Mouse (Mus musculus) stomach, embryonic 15.5 days (tissue): ENCODE results near the gene Elobl. TPM values are rescaled to one million over a fixed set of nuclear protein-coding genes. Genes with fewer than 3 reads are reported as not detected.

ENCODE experiments used
- ATAC-seq: fragments of 200-750 bp; cut with Nextera tagmentation; 2 replicates; pipeline ENCODE4 v1.8.0; 2017; ENCODE audit warnings: low read depth, moderate number of reproducible peaks, moderate TSS enrichment; ENCODE audit not compliant: insufficient read depth, low FRiP score
- H3K27ac ChIP-seq: fragments of 300-500 bp; sonication (generic); 2 replicates; pipeline ENCODE4 v1.5.1; 2015; ENCODE audit warnings: mild to moderate bottlenecking, inconsistent platforms
- H3K27me3 ChIP-seq: fragments of 300-500 bp; sonication (generic); replicated peaks from 2 replicates; pipeline ENCODE4 v1.6.1; 2015; ENCODE audit warnings: inconsistent platforms
- H3K36me3 ChIP-seq: fragments of 300-500 bp; sonication (generic); 2 replicates; pipeline ENCODE4 v1.6.1; 2015; ENCODE audit warnings: inconsistent platforms
- H3K4me1 ChIP-seq: fragments of 300-500 bp; sonication (generic); 2 replicates; pipeline ENCODE4 v1.6.1; 2015; ENCODE audit warnings: inconsistent platforms
- H3K4me2 ChIP-seq: fragments of 300-500 bp; sonication (generic); 2 replicates; pipeline ENCODE4 v1.6.1; 2015; ENCODE audit warnings: mild to moderate bottlenecking, inconsistent platforms
- H3K4me3 ChIP-seq: fragments of 300-500 bp; sonication (generic); replicated peaks from 2 replicates; pipeline ENCODE4 v1.5.1; 2015; ENCODE audit warnings: inconsistent platforms
- H3K9ac ChIP-seq: fragments of 300-500 bp; sonication (generic); 2 replicates; pipeline ENCODE4 v1.6.1; 2015; ENCODE audit warnings: inconsistent platforms
- H3K9me3 ChIP-seq: fragments of 300-500 bp; sonication (generic); 2 replicates; pipeline ENCODE4 v1.6.1; 2016; ENCODE audit warnings: inconsistent platforms
- WGBS: fragments of 180-500 bp; shearing (Covaris S2); methylation state at CpG from one replicate; pipeline ENCODE4 v1.1.7; 2015; 5-methylcytosine and 5-hydroxymethylcytosine counted together
- polyA plus RNA-seq: library from polyadenylated mRNA; unstranded; fragments of >200 nt; fragmentation: Nextera tagmentation; extraction: Ambion mirVana; gene quantifications from 2 replicates; pipeline ENCODE4 v1.2.1, GENCODE M21; 2015

The Elobl gene
- polyA plus RNA-seq, 1 experiment from 2014 or later = not detected

DNA sequence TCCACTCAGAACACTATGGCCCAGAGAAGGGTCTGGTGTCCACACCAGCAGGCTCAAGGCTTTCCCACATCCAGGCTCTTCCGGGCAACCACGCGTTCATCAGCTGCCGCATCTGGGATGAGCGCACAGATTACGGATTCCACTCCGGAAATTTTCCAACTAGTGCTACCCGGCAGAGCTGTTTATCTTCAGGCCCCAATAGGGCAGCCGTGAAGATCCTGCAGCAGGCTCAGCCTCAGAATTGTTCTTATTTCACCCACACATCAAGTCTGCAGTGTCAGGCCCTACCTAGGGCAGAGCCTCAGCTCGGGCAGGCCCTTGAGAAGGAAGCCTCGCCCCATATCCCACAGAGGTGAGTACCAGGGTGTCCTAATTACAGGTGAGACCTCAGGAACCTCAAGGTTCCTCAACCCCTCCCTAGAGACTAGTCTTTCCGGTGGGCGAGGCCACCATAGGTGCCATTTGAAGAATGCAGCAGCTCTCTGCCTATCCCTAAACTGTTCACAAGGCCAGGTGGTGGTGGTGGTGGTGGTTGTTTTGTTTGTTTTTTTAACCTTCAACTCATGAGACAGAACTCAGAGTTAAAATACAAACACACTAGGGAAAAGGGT lies 16.0 kb downstream of the Elobl start:
- Histone ChIP-seq H3K4me3 (no peak overlapping the region), H3K4me2 (no peak overlapping the region), H3K4me1 (0 out of 2 replicates have a peak, but pooled peaks cover 7% of the 10 kb centered on the region), H3K36me3 (0 out of 2 replicates have a peak, but pooled peaks cover 3% of the 10 kb centered on the region), H3K27me3 (no peaks in the 10 kb centered on the region), H3K27ac (no peak overlapping the region), H3K9ac (no peak overlapping the region), H3K9me3 (no peaks in the 10 kb centered on the region)
- no peak for ATAC-seq
- WGBS = 82% methylated on average over 13 of the region's 13 CpGs

DNA sequence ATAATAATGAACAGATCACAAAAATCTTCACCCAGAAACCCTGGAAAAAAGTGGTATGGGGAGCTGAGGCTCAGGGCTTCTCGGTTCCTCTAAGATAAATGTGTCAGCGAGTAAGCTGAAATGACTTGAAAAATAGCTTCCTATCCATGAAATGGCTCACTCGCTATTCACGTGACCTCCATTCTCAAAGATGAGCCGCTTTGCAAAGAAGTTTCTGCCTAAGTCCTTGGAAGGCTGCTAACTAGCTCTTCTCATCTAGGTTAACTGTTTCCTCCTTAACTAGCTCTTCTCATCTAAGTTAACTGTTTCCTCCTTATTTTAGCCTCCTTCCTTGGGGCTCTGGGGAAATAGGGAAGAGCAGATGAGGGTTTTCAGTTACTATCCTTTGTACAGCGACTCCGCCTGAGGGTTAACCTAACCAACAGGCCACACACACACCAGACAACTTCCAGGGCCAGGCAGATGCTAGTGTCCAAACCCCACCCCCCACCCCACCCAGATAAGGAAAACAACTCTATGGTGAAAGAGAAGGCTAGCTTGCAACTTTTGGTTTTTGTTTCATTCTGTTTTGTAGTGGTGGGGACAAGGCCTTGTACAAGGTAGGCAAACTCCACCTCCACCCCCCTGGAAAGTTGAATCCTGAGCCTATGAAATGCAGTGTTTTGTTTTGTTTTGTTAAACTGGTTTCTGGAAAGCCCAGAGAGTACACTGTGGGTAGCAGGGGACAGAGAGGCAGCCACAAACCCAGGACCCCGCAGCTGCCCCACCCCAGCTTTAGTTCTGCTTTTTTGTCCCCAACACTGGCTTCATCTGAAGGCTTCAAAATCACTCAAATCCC lies 16.7 kb downstream of the Elobl start:
- no peaks in the 10 kb centered on the region for H3K9me3 ChIP-seq
- no peaks in the 10 kb centered on the region for H3K27me3 ChIP-seq
- H3K4me3 ChIP-seq = no peak overlapping the region
- 80% methylated on average over 8 of the region's 8 CpGs for WGBS
- H3K4me2 ChIP-seq = no peak overlapping the region
- H3K9ac ChIP-seq = no peak overlapping the region
- no peak overlapping the region for H3K27ac ChIP-seq
- 0 out of 2 replicates have a peak, but pooled peaks cover 3% of the 10 kb centered on the region for H3K4me1 ChIP-seq
- H3K36me3 ChIP-seq = peaks cover 9% of the 10 kb centered on the region; the same call in 1 of the 2 replicates
- ATAC-seq = no peak

DNA sequence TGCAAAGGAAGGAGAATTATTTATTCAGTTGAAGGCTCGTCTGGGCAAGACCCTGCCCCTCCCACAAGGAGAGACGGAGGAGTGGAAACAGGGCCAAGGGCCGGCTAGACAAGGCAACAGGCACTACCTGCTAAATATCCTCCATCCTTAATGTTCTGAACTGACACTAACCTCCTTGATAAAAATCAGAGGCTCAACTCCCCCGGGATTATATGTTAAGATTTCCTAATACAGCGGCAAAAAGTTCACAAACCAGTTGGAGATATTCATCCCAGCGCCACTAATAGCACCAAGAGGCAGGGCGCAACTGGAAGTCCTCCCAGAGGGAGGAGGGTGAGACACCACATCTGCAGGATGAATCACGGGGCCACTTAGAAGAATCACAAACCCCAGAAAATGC lies 17.8 kb downstream of the Elobl start:
- H3K4me1 ChIP-seq = 0 out of 2 replicates have a peak, but pooled peaks cover 3% of the 10 kb centered on the region
- no peak overlapping the region for H3K27ac ChIP-seq
- no peaks in the 10 kb centered on the region for H3K9me3 ChIP-seq
- H3K27me3 ChIP-seq = no peaks in the 10 kb centered on the region
- H3K36me3 ChIP-seq = peaks cover 10% of the 10 kb centered on the region; the same call in 1 of the 2 replicates
- no peak overlapping the region for H3K4me3 ChIP-seq
- ATAC-seq = no peak
- no peak overlapping the region for H3K4me2 ChIP-seq
- 58% methylated on average over 8 of the region's 8 CpGs for WGBS
- no peak overlapping the region for H3K9ac ChIP-seq

DNA sequence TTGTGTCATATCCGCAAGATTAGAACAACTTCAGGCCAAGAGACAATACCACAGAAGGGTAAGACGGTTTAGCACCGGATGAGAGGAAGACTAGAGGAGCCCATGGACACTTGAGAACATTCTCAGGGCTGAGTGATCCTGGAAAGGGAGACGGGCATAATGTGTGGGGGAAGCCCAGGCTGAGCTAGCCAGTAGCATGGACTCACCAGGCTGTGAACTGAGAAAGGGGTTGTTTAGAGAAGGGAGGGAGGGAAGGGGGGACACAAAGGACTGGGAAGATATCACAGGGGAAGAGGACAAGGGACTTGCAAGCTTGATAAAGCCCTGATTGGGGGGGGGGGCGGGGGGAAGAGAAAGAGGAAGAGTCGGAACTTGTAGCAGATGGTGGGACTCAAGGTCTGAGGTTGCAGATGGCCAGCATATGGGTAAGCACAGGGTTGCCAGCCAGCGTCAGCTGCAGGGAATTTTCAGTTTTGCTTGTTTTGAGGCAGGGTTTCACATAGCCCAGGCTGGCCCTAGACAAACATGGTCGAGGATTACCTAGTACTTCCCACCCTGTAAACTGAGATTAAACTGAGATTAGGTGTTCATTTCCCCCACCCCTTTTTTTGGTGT lies 20.7 kb downstream of the Elobl start:
- H3K9me3 ChIP-seq = no peaks in the 10 kb centered on the region
- 0 out of 2 replicates have a peak, but pooled peaks cover 3% of the 10 kb centered on the region for H3K4me1 ChIP-seq
- WGBS = 69% methylated on average over 7 of the region's 8 CpGs
- no peak for ATAC-seq
- H3K4me2 ChIP-seq = no peak overlapping the region
- H3K9ac ChIP-seq = no peak overlapping the region
- H3K36me3 ChIP-seq = peaks cover 7% of the 10 kb centered on the region; the same call in 1 of the 2 replicates
- H3K4me3 ChIP-seq = no peak overlapping the region
- no peak overlapping the region for H3K27ac ChIP-seq
- no peaks in the 10 kb centered on the region for H3K27me3 ChIP-seq

DNA sequence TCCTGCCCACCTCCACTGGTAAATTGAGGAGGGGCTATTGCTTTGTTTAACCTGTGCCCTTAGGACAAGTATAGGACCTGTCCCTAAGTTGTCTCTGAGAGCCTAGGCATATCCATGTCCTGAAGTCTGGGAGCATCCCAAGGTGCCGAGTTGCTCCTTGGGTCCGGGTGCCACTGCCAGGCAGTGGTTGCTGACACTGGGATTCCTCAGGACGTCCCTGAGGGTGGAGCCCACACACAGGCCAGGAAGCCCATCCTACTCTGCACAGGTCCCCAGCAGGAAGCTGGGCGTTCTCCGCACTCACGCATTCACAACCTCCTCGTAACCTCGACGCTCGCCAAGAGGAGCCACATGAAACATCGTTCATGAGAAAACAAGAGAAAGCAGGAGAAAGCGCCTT lies 25.2 kb downstream of the Elobl start:
- no peaks in the 10 kb centered on the region for H3K4me1 ChIP-seq
- H3K4me3 ChIP-seq = no peak overlapping the region
- H3K27ac ChIP-seq = no peak overlapping the region
- 84% methylated on average over 12 of the region's 12 CpGs for WGBS
- H3K9me3 ChIP-seq = no peaks in the 10 kb centered on the region
- H3K36me3 ChIP-seq = peaks cover 7% of the 10 kb centered on the region; the same call in 1 of the 2 replicates
- H3K27me3 ChIP-seq = no peaks in the 10 kb centered on the region
- H3K9ac ChIP-seq = no peak overlapping the region
- ATAC-seq = no peak
- no peak overlapping the region for H3K4me2 ChIP-seq

DNA sequence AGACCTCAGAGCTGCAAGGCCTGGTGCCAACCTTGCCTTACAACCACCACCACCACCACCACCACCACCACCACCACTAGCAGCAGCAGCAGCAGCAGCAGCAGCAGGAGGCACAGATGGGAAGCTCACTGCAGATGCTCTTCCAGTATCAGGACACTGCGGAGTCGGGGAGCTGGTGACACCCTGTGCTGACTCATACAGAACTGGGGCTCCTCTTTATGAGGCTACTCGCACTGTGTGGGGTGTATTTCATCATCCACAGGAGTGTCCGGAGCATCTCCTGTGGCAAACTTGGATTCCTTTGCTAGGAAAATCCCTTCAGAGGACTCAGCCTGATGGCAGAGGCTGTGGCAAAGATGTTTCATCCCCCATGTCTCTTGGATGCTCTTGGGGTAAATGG lies 27.1 kb downstream of the Elobl start:
- no peaks in the 10 kb centered on the region for H3K27me3 ChIP-seq
- H3K4me3 ChIP-seq = no peak overlapping the region
- no peak overlapping the region for H3K9ac ChIP-seq
- H3K9me3 ChIP-seq = no peaks in the 10 kb centered on the region
- 95% methylated on average over 4 of the region's 4 CpGs for WGBS
- ATAC-seq = no peak
- H3K4me2 ChIP-seq = no peak overlapping the region
- no peaks in the 10 kb centered on the region for H3K4me1 ChIP-seq
- H3K27ac ChIP-seq = no peak overlapping the region
- H3K36me3 ChIP-seq = 0 out of 2 replicates have a peak, but pooled peaks cover 6% of the 10 kb centered on the region

DNA sequence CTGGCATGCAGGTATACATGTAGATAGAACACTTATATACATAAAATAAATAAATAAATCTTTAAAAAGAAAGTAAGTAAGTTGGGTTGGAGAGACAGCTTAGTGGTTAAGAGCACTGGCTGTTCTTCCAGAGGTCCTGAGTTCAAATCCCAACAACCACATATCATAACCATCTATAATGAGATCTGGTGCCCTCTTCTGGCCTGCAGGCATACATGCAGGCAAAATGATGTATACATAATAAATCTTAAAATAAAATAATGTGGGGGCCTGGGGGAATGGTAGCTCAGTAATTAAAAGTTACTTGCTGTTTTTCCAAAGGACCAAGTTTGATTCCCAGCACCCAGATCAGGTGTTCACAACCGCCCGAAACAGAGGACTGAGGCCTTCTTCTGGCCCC lies 28.0 kb downstream of the Elobl start:
- Histone ChIP-seq H3K27me3 (no peaks in the 10 kb centered on the region), H3K27ac (no peak overlapping the region), H3K9me3 (no peaks in the 10 kb centered on the region), H3K4me1 (no peaks in the 10 kb centered on the region), H3K4me3 (no peak overlapping the region), H3K36me3 (0 out of 2 replicates have a peak, but pooled peaks cover 6% of the 10 kb centered on the region), H3K9ac (no peak overlapping the region), H3K4me2 (no peak overlapping the region)
- 100% methylated on average over 2 of the region's 2 CpGs for WGBS
- no peak for ATAC-seq

DNA sequence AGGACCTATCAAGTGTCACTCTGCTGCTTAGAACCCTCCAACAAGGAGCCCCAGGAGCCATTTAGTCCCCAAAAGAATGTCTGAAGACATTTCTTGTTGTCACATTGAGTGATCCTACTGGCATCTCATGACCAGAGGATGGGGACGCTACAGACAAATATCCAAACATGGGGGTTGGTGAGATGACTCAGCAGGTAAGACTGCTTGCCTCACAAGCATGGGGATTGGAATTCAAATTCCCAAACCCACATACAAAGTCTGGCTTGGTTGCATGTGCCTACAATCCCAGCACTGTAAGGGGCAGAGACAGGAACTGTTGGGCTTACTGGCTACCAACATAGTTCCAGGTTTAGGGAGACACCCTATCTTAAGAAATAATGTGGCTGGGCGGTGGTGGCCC lies 28.8 kb downstream of the Elobl start:
- Histone ChIP-seq H3K27me3 (no peaks in the 10 kb centered on the region), H3K36me3 (0 out of 2 replicates have a peak, but pooled peaks cover 13% of the 10 kb centered on the region)
- 95% methylated on average over 2 of the region's 2 CpGs for WGBS

DNA sequence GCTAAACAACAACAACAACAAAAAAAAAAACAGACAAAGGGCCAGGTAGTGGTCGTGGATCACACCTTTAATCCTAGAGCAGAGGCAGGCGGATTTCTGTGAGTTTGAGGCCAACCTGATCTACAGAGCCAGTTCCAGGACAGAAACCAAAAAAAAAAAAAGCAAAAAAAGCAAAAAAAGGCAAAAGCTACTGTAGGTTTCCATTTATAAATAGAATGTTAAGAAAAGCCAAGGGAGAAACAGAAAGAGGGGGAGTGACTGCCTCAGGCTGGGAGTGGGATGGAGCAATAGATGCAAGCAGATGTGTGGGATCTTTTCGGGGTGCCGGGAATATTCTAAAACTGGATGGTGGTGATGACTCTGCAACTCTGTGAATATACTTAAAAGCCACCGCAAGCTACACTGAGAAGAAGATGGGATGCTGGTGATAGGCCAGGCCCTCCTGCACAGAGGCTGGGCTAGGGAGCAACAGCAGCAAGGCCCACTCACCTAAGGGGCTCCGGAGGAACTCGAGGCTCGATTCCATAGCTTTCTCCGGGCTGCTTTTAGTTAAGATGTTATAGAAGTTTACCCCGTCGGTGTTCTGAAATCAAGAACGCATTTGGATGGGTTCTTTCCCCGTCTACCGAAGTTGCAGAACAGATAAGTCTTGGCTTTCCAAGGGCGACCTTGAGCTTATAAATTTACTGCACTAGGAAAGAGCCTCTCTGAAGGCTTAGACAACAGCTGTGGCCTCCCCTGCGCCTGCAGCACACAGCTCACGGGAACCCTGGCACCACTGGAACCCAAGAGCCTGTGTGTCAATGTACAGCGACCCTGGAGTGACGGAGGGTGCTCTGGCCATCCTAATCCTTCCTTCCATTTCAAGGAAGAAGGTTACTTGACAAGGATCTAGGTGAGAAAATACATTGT lies 32.4 kb downstream of the Elobl start:
- Histone ChIP-seq H3K4me3 (no peak overlapping the region), H3K4me2 (no peak overlapping the region), H3K4me1 (no peaks in the 10 kb centered on the region), H3K27me3 (no peaks in the 10 kb centered on the region), H3K9ac (no peak overlapping the region), H3K36me3 (0 out of 2 replicates have a peak, but pooled peaks cover 13% of the 10 kb centered on the region), H3K27ac (no peak overlapping the region), H3K9me3 (no peaks in the 10 kb centered on the region)
- 89% methylated on average over 19 of the region's 19 CpGs for WGBS
- ATAC-seq = no peak

More for the DNA sequence above, 28.8 kb downstream of the Elobl start:
- no peak overlapping the region for H3K27ac ChIP-seq
- no peak overlapping the region for H3K4me2 ChIP-seq
- H3K9ac ChIP-seq = no peak overlapping the region
- H3K4me3 ChIP-seq = no peak overlapping the region
- ATAC-seq = no peak
- no peaks in the 10 kb centered on the region for H3K4me1 ChIP-seq
- no peaks in the 10 kb centered on the region for H3K9me3 ChIP-seq

DNA sequence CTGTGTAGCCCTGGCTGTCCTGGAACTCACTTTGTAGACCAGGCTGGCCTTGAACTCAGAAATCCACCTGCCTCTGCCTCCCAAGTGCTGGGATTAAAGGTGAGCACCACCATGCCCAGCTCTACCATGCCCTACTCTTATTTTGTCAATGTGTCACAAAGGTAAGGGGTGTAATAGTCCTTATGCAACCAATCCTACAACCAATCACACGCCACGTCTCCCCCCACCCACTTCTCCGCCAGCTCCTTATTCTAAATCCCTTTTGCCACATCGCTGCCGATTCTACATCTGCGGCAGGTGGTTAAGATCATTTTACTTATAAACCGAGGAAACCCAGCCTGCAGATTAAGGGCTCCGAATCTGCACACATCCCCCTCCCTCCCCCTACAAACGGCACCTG lies 33.7 kb downstream of the Elobl start:
- no peak overlapping the region for H3K9ac ChIP-seq
- 86% methylated on average over 9 of the region's 9 CpGs for WGBS
- H3K27ac ChIP-seq = no peak overlapping the region
- H3K4me2 ChIP-seq = no peak overlapping the region
- no peak for ATAC-seq
- H3K9me3 ChIP-seq = no peaks in the 10 kb centered on the region
- no peaks in the 10 kb centered on the region for H3K27me3 ChIP-seq
- H3K4me1 ChIP-seq = no peaks in the 10 kb centered on the region
- no peak overlapping the region for H3K4me3 ChIP-seq
- H3K36me3 ChIP-seq = 0 out of 2 replicates have a peak, but pooled peaks cover 13% of the 10 kb centered on the region
